Mouse (Mus musculus): ENCODE measurements around the gene Cldn15.

DNA sequence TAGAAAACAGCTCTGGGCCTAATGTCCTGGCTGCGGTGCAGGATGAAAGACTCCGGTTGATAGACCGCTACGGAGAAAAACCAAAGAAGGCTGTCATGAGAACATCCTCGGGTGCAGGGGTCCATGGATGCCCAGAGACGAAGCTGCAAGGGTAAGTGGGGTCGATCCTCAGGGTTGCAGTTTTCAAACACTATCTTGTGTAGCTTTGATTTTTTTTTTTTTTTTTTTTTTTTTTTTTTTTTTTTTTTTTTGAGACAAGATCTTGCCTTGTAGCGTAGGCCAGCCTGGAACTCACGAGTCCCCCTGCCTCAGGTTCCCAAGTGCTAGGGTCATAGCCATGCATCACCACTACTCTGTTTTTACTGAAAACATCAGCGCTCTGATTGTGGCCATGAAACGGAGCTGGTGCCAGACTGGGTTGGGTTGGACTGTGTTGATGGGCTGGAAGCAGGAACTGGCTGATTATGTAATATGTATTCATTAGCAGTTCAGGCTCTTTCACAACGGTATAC, 12.9 kb upstream of the Cldn15 start:
- no peak for TF ChIP-seq CTCF (IDR thresholded peaks at IDR 0.05; ENCODE audit: control insufficient read depth, insufficient read depth, insufficient read length)
- no peak for TF ChIP-seq MAX (IDR thresholded peaks at IDR 0.05)

Data from C2C12 (cell line).